Mouse (Mus musculus): ENCODE data around the gene Tbcd. TPM values are rescaled to one million over a fixed set of nuclear protein-coding genes. Genes with fewer than 3 reads are reported as not detected.

The Tbcd gene
- polyA plus RNA-seq, 1 experiment = 23.4 TPM

DNA sequence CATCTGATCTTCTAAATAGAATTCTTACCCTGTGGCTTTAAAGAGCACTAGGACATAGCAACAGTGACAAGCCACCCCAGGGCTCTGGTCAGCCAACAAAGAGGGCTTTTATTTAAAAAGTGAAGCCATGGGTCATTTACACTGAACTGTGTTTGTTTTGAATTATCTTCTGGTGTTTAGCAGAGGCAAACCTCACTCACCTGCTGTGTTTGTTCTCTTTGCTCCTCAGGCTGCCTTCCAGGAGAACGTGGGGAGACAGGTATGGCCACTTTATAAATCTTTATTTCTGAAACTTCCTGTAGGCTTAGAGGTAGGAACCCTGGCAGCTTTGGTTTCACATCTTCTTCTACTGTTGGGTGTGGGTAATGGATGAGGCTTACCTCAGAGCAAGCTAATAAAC is 105.0 kb downstream of the Tbcd start:
- no peak for TF ChIP-seq CTCF (IDR thresholded peaks at IDR 0.05; ENCODE audit: control insufficient read depth, insufficient read depth, insufficient replicate concordance, low read depth, low read length)
- no peak overlapping the region for H3K4me3 ChIP-seq (ENCODE audit: control insufficient read depth, low read depth, low read length)
- no peak overlapping the region for H3K27ac ChIP-seq (ENCODE audit: control insufficient read depth, insufficient read depth, low read depth, low read length)
- H3K4me1 ChIP-seq (ENCODE audit: control insufficient read depth, insufficient read depth, low read length) = no peaks in the 10 kb centered on the region
- H3K36me3 ChIP-seq (ENCODE audit: control insufficient read depth, insufficient read depth, low read length) = no peaks in the 10 kb centered on the region
- no peaks in the 10 kb centered on the region for H3K27me3 ChIP-seq (ENCODE audit: control insufficient read depth, insufficient read depth, low read length)

DNA sequence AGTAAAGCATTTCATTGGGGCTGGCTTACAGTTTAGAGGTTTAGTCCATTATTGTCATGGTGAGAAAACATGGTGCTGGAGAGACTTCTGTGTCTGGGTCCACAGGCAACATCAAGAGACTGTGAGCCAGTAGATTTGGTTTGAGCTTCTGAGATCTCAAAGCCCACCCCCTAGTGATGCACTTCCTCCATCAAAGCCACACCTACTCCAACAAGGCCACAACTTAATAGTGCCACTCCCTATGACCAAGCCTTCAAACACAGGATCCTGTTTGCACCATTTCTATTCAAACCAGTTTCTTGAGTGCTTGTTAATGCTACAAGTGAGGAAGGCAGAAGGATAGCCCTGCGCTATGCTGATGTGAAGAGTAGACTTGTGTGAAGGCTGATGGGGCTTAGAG is 106.2 kb downstream of the Tbcd start:
- Histone ChIP-seq H3K36me3 (ENCODE audit: control insufficient read depth, insufficient read depth, low read length) (no peaks in the 10 kb centered on the region), H3K4me1 (ENCODE audit: control insufficient read depth, insufficient read depth, low read length) (no peaks in the 10 kb centered on the region), H3K27me3 (ENCODE audit: control insufficient read depth, insufficient read depth, low read length) (no peaks in the 10 kb centered on the region), H3K4me3 (ENCODE audit: control insufficient read depth, low read depth, low read length) (no peak overlapping the region), H3K27ac (ENCODE audit: control insufficient read depth, insufficient read depth, low read depth, low read length) (no peak overlapping the region)
- TF ChIP-seq CTCF (IDR thresholded peaks at IDR 0.05; ENCODE audit: control insufficient read depth, insufficient read depth, insufficient replicate concordance, low read depth, low read length) = no peak
- TF ChIP-seq POLR2A (IDR thresholded peaks at IDR 0.05; ENCODE audit: control insufficient read depth, low read depth, low read length) = no peak

DNA sequence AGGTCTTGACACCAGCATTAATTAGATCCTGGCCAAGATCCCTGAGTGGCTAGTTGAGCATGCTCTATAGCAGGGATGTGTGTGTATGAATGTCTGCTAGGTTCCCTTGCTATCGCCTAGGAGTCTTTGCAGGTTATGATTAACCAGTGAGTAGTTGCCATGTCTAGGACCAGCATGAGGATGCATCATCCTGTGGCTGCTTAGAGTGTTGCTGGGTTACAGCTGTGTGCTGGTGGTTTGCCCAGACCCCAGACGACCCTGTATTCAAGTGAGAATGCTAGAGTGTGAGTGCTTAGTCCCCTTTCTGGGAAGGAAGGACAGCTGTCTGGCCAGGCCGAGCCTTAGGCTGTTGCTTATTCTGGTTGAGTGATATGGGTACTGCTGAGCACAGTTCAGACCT is 106.8 kb downstream of the Tbcd start:
- Histone ChIP-seq H3K27ac (ENCODE audit: control insufficient read depth, insufficient read depth, low read depth, low read length) (no peak overlapping the region), H3K4me1 (ENCODE audit: control insufficient read depth, insufficient read depth, low read length) (no peaks in the 10 kb centered on the region), H3K36me3 (ENCODE audit: control insufficient read depth, insufficient read depth, low read length) (no peaks in the 10 kb centered on the region), H3K27me3 (ENCODE audit: control insufficient read depth, insufficient read depth, low read length) (no peaks in the 10 kb centered on the region), H3K4me3 (ENCODE audit: control insufficient read depth, low read depth, low read length) (no peak overlapping the region)
- TF ChIP-seq CTCF (IDR thresholded peaks at IDR 0.05; ENCODE audit: control insufficient read depth, insufficient read depth, insufficient replicate concordance, low read depth, low read length) (no peak), POLR2A (IDR thresholded peaks at IDR 0.05; ENCODE audit: control insufficient read depth, low read depth, low read length) (no peak)

DNA sequence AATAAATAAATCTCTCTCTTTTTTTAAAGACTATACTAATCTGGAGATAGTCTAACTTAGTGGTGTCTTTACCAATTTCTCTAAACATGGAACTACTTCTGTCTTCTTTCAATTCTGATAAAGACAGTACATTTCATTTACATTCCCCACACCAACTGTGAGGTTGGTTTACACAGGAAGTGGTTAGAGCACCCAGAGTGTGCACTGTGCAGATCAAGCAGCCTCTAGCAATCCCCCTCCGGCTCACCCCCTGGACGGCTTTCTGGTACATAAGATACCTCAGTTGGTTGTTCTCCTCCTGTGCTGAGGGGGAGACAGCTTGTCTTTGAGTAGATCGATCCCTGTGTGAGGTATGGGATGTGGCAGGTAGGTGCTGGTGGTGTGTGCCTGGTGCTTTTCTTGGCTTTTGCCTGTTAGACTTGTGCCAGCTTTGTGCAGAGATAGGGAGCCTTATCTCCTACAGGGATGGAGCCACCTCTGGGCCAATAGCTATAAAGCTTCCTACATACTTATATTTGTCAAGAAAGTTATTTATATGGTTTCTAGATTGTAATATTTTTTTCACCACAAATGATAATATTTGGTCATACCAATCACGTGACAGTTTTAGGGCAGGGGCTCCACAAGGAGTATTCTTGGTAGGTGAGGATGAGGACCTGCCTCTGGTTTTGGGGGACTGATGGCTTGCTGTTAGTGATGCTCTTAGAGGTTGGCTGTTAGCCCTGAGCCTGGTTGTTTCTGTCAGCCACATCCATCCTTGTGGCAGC is 108.0 kb downstream of the Tbcd start:
- TF ChIP-seq POLR2A (IDR thresholded peaks at IDR 0.05; ENCODE audit: control insufficient read depth, low read depth, low read length) (no peak), CTCF (IDR thresholded peaks at IDR 0.05; ENCODE audit: control insufficient read depth, insufficient read depth, insufficient replicate concordance, low read depth, low read length) (no peak)
- Histone ChIP-seq H3K4me1 (ENCODE audit: control insufficient read depth, insufficient read depth, low read length) (no peaks in the 10 kb centered on the region), H3K36me3 (ENCODE audit: control insufficient read depth, insufficient read depth, low read length) (no peaks in the 10 kb centered on the region), H3K4me3 (ENCODE audit: control insufficient read depth, low read depth, low read length) (no peak overlapping the region), H3K27ac (ENCODE audit: control insufficient read depth, insufficient read depth, low read depth, low read length) (no peak overlapping the region), H3K27me3 (ENCODE audit: control insufficient read depth, insufficient read depth, low read length) (no peaks in the 10 kb centered on the region)

DNA sequence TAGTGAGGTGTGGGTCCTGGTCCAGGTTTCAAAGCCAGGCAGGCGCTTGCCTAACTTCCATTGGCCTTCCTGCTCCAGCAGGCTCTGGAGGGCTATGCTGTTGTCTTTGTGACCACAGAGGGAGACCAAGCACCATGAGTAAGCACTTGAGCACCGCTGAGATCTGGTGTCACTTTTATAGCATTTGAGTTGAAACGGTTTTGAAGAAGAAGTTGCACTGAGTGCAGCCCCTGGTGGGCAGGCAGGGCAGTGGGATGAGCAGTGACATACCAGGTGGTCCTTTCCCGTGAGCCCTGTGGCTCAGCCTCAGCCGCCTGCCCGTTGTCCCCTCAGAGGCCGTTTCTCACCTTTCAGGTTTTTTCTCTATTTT is 108.5 kb downstream of the Tbcd start:
- Histone ChIP-seq H3K36me3 (ENCODE audit: control insufficient read depth, insufficient read depth, low read length) (no peaks in the 10 kb centered on the region), H3K27me3 (ENCODE audit: control insufficient read depth, insufficient read depth, low read length) (no peaks in the 10 kb centered on the region), H3K4me3 (ENCODE audit: control insufficient read depth, low read depth, low read length) (no peak overlapping the region), H3K27ac (ENCODE audit: control insufficient read depth, insufficient read depth, low read depth, low read length) (no peak overlapping the region), H3K4me1 (ENCODE audit: control insufficient read depth, insufficient read depth, low read length) (no peaks in the 10 kb centered on the region)
- TF ChIP-seq CTCF (IDR thresholded peaks at IDR 0.05; ENCODE audit: control insufficient read depth, insufficient read depth, insufficient replicate concordance, low read depth, low read length) = no peak
- TF ChIP-seq POLR2A (IDR thresholded peaks at IDR 0.05; ENCODE audit: control insufficient read depth, low read depth, low read length) = no peak

DNA sequence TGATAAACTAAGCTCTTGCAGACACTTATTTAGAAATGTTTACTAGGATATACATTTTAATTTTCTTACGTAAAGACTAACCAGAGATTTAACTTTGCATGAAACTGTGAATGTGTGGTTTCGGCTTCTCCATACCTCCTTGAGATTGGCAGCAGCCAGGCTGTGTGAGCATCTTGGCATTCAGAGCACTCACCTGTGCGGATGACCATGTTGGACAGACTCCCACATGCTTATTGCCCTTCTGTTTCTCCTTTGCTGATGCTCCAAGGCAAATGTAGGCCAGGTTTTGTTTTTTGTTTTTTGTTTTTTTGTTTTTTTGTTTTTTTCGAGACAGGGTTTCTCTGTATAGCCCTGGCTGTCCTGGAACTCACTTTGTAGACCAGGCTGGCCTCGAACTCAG is 111.6 kb downstream of the Tbcd start:
- no peak overlapping the region for H3K4me3 ChIP-seq (ENCODE audit: control insufficient read depth, low read depth, low read length)
- H3K27ac ChIP-seq (ENCODE audit: control insufficient read depth, insufficient read depth, low read depth, low read length) = no peak overlapping the region
- no peaks in the 10 kb centered on the region for H3K4me1 ChIP-seq (ENCODE audit: control insufficient read depth, insufficient read depth, low read length)
- TF ChIP-seq CTCF (IDR thresholded peaks at IDR 0.05; ENCODE audit: control insufficient read depth, insufficient read depth, insufficient replicate concordance, low read depth, low read length) = no peak
- no peak for TF ChIP-seq POLR2A (IDR thresholded peaks at IDR 0.05; ENCODE audit: control insufficient read depth, low read depth, low read length)
- no peaks in the 10 kb centered on the region for H3K27me3 ChIP-seq (ENCODE audit: control insufficient read depth, insufficient read depth, low read length)
- H3K36me3 ChIP-seq (ENCODE audit: control insufficient read depth, insufficient read depth, low read length) = no peaks in the 10 kb centered on the region

DNA sequence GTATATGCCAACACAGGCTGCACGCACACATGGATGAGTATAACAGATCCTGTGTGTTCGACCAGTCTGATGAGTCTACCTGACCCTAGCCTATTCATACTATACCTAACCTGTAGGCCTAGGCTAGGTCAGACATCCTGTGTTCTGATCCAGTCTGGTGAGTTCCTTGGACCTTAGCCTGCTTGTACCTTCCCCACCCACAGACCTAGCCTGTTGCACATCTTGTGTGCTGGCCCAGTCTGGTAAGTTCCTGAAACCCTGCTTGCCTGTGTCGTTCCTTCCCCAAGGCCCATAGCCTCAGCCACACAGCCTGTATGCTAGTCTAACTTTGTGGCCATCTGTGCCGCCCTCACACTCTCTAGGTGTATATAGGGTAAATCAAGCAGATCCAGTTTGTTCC is 112.5 kb downstream of the Tbcd start:
- no peak for TF ChIP-seq CTCF (IDR thresholded peaks at IDR 0.05; ENCODE audit: control insufficient read depth, insufficient read depth, insufficient replicate concordance, low read depth, low read length)
- TF ChIP-seq POLR2A (IDR thresholded peaks at IDR 0.05; ENCODE audit: control insufficient read depth, low read depth, low read length) = no peak
- Histone ChIP-seq H3K27ac (ENCODE audit: control insufficient read depth, insufficient read depth, low read depth, low read length) (no peak overlapping the region), H3K27me3 (ENCODE audit: control insufficient read depth, insufficient read depth, low read length) (no peaks in the 10 kb centered on the region), H3K36me3 (ENCODE audit: control insufficient read depth, insufficient read depth, low read length) (no peaks in the 10 kb centered on the region), H3K4me1 (ENCODE audit: control insufficient read depth, insufficient read depth, low read length) (no peaks in the 10 kb centered on the region), H3K4me3 (ENCODE audit: control insufficient read depth, low read depth, low read length) (no peak overlapping the region)

DNA sequence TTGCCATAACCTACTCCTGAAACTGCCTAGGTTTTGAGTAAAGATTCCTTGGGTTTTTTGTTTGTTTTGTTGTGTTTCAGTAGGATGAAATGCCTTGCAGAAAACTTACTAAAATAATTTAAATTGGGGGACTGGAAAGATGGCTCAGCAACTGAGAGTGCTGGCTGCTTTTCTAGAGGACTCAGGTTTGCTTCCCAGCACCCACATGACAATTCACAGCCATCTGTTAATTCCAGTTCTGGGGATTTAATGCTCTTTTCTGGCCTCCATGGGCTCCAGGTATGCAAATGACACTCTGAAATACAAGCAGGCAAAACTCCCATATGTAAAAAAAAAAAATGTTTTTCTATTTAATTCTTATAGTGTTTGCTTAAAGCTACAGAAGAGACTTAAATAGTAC is 130.1 kb downstream of the Tbcd start:
- Histone ChIP-seq H3K36me3 (ENCODE audit: control insufficient read depth, insufficient read depth, low read length) (no peaks in the 10 kb centered on the region), H3K27me3 (ENCODE audit: control insufficient read depth, insufficient read depth, low read length) (no peaks in the 10 kb centered on the region), H3K27ac (ENCODE audit: control insufficient read depth, insufficient read depth, low read depth, low read length) (no peak overlapping the region), H3K4me3 (ENCODE audit: control insufficient read depth, low read depth, low read length) (no peak overlapping the region), H3K4me1 (ENCODE audit: control insufficient read depth, insufficient read depth, low read length) (no peaks in the 10 kb centered on the region)
- no peak for TF ChIP-seq POLR2A (IDR thresholded peaks at IDR 0.05; ENCODE audit: control insufficient read depth, low read depth, low read length)
- no peak for TF ChIP-seq CTCF (IDR thresholded peaks at IDR 0.05; ENCODE audit: control insufficient read depth, insufficient read depth, insufficient replicate concordance, low read depth, low read length)

Measured in testis, adult 2 months (tissue).